ENCODE assay signal across 8 mouse cellular contexts in genomic region chr19:60789919-60790506, GRCm38 (mm10). TPM values are rescaled to one million over a fixed set of nuclear protein-coding genes. Genes with fewer than 3 reads are reported as not detected.
DNase-seq lines count a peak whose midpoint lies in the region; ATAC-seq lines count a peak whose summit lies in the region.

No protein-coding gene starts in this region.

- WGBS in intestine, embryonic 14.5 days = under 1% methylated on average over 57 of the region's 60 CpGs
- whole genome bisulfite sequencing in limb, embryonic 15.5 days = under 1% methylated on average over 60 of the region's 60 CpGs
- under 1% methylated on average over 56 of the region's 60 CpGs for WGBS in midbrain, embryonic 15.5 days
- under 1% methylated on average over 57 of the region's 60 CpGs for WGBS in stomach, embryonic 15.5 days

- no peaks in the 10 kb centered on the region for H3K36me3 ChIP-seq in intestine, embryonic 14.5 days (ENCODE audit: control insufficient read depth, insufficient read depth, low read length)
- no peaks in the 10 kb centered on the region for H3K36me3 ChIP-seq in limb, embryonic 15.5 days
- no peaks in the 10 kb centered on the region for H3K36me3 ChIP-seq in midbrain, embryonic 15.5 days (replicated peaks)
- no peaks in the 10 kb centered on the region for H3K36me3 ChIP-seq in stomach, embryonic 15.5 days

- peak; percentile 59 for ATAC-seq in intestine, embryonic 14.5 days (replicated peaks; ENCODE audit: low FRiP score, low TSS enrichment, low read depth)
- ATAC-seq in limb, embryonic 15.5 days (ENCODE audit: insufficient number of reproducible peaks, low FRiP score, low TSS enrichment, low read depth) = peak; percentile 54
- peak; percentile 75 for ATAC-seq in midbrain, embryonic 15.5 days (replicated peaks)
- peak; percentile 67 for ATAC-seq in stomach, embryonic 15.5 days (ENCODE audit: insufficient read depth, low FRiP score, low read depth)

- peak overlapping the region; percentile 100 for H3K9ac ChIP-seq in intestine, embryonic 14.5 days (ENCODE audit: low read length)
- H3K9ac ChIP-seq in limb, embryonic 15.5 days = peak overlapping the region; percentile 100
- peak overlapping the region; percentile 98 for H3K9ac ChIP-seq in midbrain, embryonic 15.5 days
- H3K9ac ChIP-seq in stomach, embryonic 15.5 days = peak overlapping the region; percentile 100

- H3K4me3 ChIP-seq in intestine, embryonic 14.5 days (ENCODE audit: low read depth, low read length) = peak overlapping the region; percentile 98
- H3K4me3 ChIP-seq in limb, embryonic 15.5 days = peak overlapping the region; percentile 98
- H3K4me3 ChIP-seq in midbrain, embryonic 15.5 days = peak overlapping the region; percentile 92
- H3K4me3 ChIP-seq in stomach, embryonic 15.5 days (replicated peaks) = peak overlapping the region; percentile 98

- peak overlapping the region; percentile 99 for H3K27ac ChIP-seq in intestine, embryonic 14.5 days (ENCODE audit: low read depth)
- H3K27ac ChIP-seq in limb, embryonic 15.5 days = peak overlapping the region; percentile 98
- H3K27ac ChIP-seq in midbrain, embryonic 15.5 days = peak overlapping the region; percentile 96
- H3K27ac ChIP-seq in stomach, embryonic 15.5 days = peak overlapping the region; percentile 99

- no peaks in the 10 kb centered on the region for H3K27me3 ChIP-seq in intestine, embryonic 14.5 days (replicated peaks; ENCODE audit: control insufficient read depth, insufficient read depth, low read length)
- no peaks in the 10 kb centered on the region for H3K27me3 ChIP-seq in limb, embryonic 15.5 days
- H3K27me3 ChIP-seq in midbrain, embryonic 15.5 days (replicated peaks) = no peaks in the 10 kb centered on the region
- no peaks in the 10 kb centered on the region for H3K27me3 ChIP-seq in stomach, embryonic 15.5 days (replicated peaks)

- H3K9me3 ChIP-seq in intestine, embryonic 14.5 days (ENCODE audit: control insufficient read depth, low read length) = no peaks in the 10 kb centered on the region
- no peaks in the 10 kb centered on the region for H3K9me3 ChIP-seq in limb, embryonic 15.5 days
- H3K9me3 ChIP-seq in midbrain, embryonic 15.5 days = no peaks in the 10 kb centered on the region
- H3K9me3 ChIP-seq in stomach, embryonic 15.5 days = no peaks in the 10 kb centered on the region

- DNase-seq in layer of hippocampus, adult 8-10 months (ENCODE audit: low spot score in 2 of 2) = peak; percentile 17 to 38
- no peak for DNase-seq in layer of hippocampus, adult 9-11 months
- peak; percentile 37 for DNase-seq in embryo, embryonic 11.5 days (ENCODE audit: low read depth, low spot score)
- peak; percentile 23 to 59 for DNase-seq in gastrocnemius, postnatal 36 days
- DNase-seq in intestine, embryonic 14.5 days (ENCODE audit: low spot score) = peak; percentile 86

- H3K4me2 ChIP-seq in intestine, embryonic 14.5 days (ENCODE audit: low read length) = peak overlapping the region; percentile 93
- H3K4me2 ChIP-seq in limb, embryonic 15.5 days = peak overlapping the region; percentile 46
- H3K4me2 ChIP-seq in midbrain, embryonic 15.5 days = peak overlapping the region; percentile 61
- H3K4me2 ChIP-seq in stomach, embryonic 15.5 days = peak overlapping the region; percentile 59

- H3K4me1 ChIP-seq in intestine, embryonic 14.5 days (replicated peaks; ENCODE audit: control insufficient read depth, insufficient read depth, low read length) = peaks cover 12% of the 10 kb centered on the region; the same call in 1 of the 2 replicates
- peaks cover 13% of the 10 kb centered on the region for H3K4me1 ChIP-seq in limb, embryonic 15.5 days
- peaks cover 28% of the 10 kb centered on the region for H3K4me1 ChIP-seq in midbrain, embryonic 15.5 days
- peaks cover 2% of the 10 kb centered on the region; the same call in 1 of the 2 replicates for H3K4me1 ChIP-seq in stomach, embryonic 15.5 days

- intact Hi-C loops in gastrocnemius, postnatal 36 days (cut with DNase I) = loop anchor here (2.0 kb wide), 1 partner anchor 21 kb away; the partner anchor contains the start of gene Fam45a

RNA-seq across cellular contexts. Expression of gene Eif3a, which starts 0.4 kb away (rescaled TPM):
- 100 to 1,000 TPM in 3 of 4 experiments, 10 to 100 TPM in 1; 92.4 to 109 (median 104) TPM for total RNA-seq in layer of hippocampus, adult 8-10 months (2022)
- 10 to 100 TPM; 72.2 to 83.8 TPM for total RNA-seq in gastrocnemius, postnatal 36 days (2021)
- 168 and 181 TPM in 2 replicates for polyA plus RNA-seq in intestine, embryonic 14.5 days (2014; fragmentation: Nextera tagmentation; extraction: Ambion mirVana)
- 141 TPM in 2 replicates for polyA plus RNA-seq in limb, embryonic 15.5 days (2015; fragmentation: Nextera tagmentation; extraction: Ambion mirVana)
- polyA plus RNA-seq in midbrain, embryonic 15.5 days (2015; fragmentation: Nextera tagmentation; extraction: Ambion mirVana) = 109 and 111 TPM in 2 replicates
- 135 and 145 TPM in 2 replicates for polyA plus RNA-seq in stomach, embryonic 15.5 days (2015; fragmentation: Nextera tagmentation; extraction: Ambion mirVana)

RNA-seq across cellular contexts. Expression of gene Fam45a, which starts 21.4 kb away (rescaled TPM):
- 10 to 100 TPM; 43.2 to 54.7 (median 48.6) TPM for total RNA-seq in layer of hippocampus, adult 8-10 months (2022)
- total RNA-seq in gastrocnemius, postnatal 36 days (2021) = 10 to 100 TPM in 1 of 2 experiments, 1 to 10 TPM in 1; 9.5 to 10.4 TPM
- 29.8 and 30.1 TPM in 2 replicates for polyA plus RNA-seq in intestine, embryonic 14.5 days (2014; fragmentation: Nextera tagmentation; extraction: Ambion mirVana)
- polyA plus RNA-seq in limb, embryonic 15.5 days (2015; fragmentation: Nextera tagmentation; extraction: Ambion mirVana) = 40.7 and 42.9 TPM in 2 replicates
- 38.7 and 39.4 TPM in 2 replicates for polyA plus RNA-seq in midbrain, embryonic 15.5 days (2015; fragmentation: Nextera tagmentation; extraction: Ambion mirVana)
- polyA plus RNA-seq in stomach, embryonic 15.5 days (2015; fragmentation: Nextera tagmentation; extraction: Ambion mirVana) = 30.8 and 33.1 TPM in 2 replicates

RNA-seq across cellular contexts. Expression of gene Nanos1, which starts 34.2 kb away (rescaled TPM):
- 10 to 100 TPM; 13.8 to 17.5 (median 15.8) TPM for total RNA-seq in layer of hippocampus, adult 8-10 months (2022)
- total RNA-seq in gastrocnemius, postnatal 36 days (2021) = under 1 TPM; 0.05 to 0.10 TPM
- polyA plus RNA-seq in intestine, embryonic 14.5 days (2014; fragmentation: Nextera tagmentation; extraction: Ambion mirVana) = 1.2 and 1.5 TPM in 2 replicates
- polyA plus RNA-seq in limb, embryonic 15.5 days (2015; fragmentation: Nextera tagmentation; extraction: Ambion mirVana) = 1.2 and 1.4 TPM in 2 replicates
- 21.1 and 22.7 TPM in 2 replicates for polyA plus RNA-seq in midbrain, embryonic 15.5 days (2015; fragmentation: Nextera tagmentation; extraction: Ambion mirVana)
- 1.5 and 1.6 TPM in 2 replicates for polyA plus RNA-seq in stomach, embryonic 15.5 days (2015; fragmentation: Nextera tagmentation; extraction: Ambion mirVana)
